Mouse (Mus musculus): ENCODE measurements around the gene Gm38431.

DNA sequence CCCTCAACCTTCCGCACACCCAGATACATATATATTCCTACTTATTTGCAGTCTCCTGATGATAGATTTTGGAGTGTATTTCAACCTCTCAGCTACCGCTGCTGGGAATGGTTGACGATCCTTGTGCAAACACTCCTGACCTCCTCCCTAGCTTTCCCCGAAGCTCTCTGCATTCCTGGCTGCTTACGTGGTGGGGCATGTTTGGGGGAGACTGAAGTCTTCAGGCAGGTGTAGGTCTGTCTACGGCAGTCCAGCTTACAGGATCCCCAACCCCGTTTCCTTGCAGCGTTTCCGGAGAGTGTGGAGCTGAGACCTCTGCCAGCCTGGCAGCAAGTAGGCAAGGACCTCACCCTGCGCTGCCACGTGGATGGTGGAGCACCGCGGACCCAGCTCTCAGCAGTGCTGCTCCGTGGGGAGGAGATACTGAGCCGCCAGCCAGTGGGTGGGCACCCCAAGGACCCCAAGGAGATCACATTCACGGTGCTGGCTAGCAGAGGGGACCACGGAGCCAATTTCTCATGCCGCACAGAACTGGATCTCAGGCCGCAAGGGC lies 66.5 kb downstream of the Gm38431 start:
- TF ChIP-seq CTCF (IDR thresholded peaks at IDR 0.05) (no peak), POLR2A (IDR thresholded peaks at IDR 0.05; ENCODE audit: insufficient read depth, low read depth, low read length) (no peak)
